Mouse (Mus musculus) urinary bladder, postnatal 4 days (tissue): ENCODE measurements around the gene Gm11733.
"Not testable (repeated sequence)": the region's sequence is repeated elsewhere in the genome, so short reads cannot be mapped to it uniquely, and the experiment has no call there.

Experiments
- DNase-seq, 2 experiments: peaks; one replicate each; pipeline ENCODE4 v3.0.0; 2021 to 2022; ENCODE audit warnings: low spot score in 2 of 2

Gm11733 gene

GRCm38 (mm10) chr11:117484198-117484597 lies at the start of gene Gm11733:
Gm11733 (plus strand) TSS chr11:117484368.
- no peak for DNase-seq

- peak in 1 of 2 experiments; percentile 68 for DNase-seq
Observed at GRCm38 (mm10) chr11:117436401-117437109, 47.6 kb upstream of the Gm11733 start.

- no peak for DNase-seq
Observed at GRCm38 (mm10) chr11:117437110-117437490, 47.1 kb upstream of the Gm11733 start.

GRCm38 (mm10) chr11:117438363-117438762 lies 45.8 kb upstream of the Gm11733 start:
- no peak for DNase-seq

GRCm38 (mm10) chr11:117440865-117441425 lies 43.2 kb upstream of the Gm11733 start:
- DNase-seq = no peak

- no peak for DNase-seq
Observed at GRCm38 (mm10) chr11:117444090-117444489, 40.1 kb upstream of the Gm11733 start.

GRCm38 (mm10) chr11:117445707-117446106 lies 38.5 kb upstream of the Gm11733 start:
- DNase-seq = no peak

- no peak for DNase-seq
Observed at GRCm38 (mm10) chr11:117454086-117454485, 30.1 kb upstream of the Gm11733 start.

GRCm38 (mm10) chr11:117459148-117459547 lies 25.0 kb upstream of the Gm11733 start:
- DNase-seq = no peak

- DNase-seq = no peak
Observed at GRCm38 (mm10) chr11:117462202-117462864, 21.8 kb upstream of the Gm11733 start.

- not testable (repeated sequence) for DNase-seq
Observed at GRCm38 (mm10) chr11:117463416-117463815, 20.8 kb upstream of the Gm11733 start.

GRCm38 (mm10) chr11:117466292-117466691 lies 17.9 kb upstream of the Gm11733 start:
- no peak for DNase-seq

- DNase-seq = no peak
Observed at GRCm38 (mm10) chr11:117466911-117467310, 17.3 kb upstream of the Gm11733 start.

GRCm38 (mm10) chr11:117468585-117469363 lies 15.4 kb upstream of the Gm11733 start:
- no peak for DNase-seq

- DNase-seq = no peak
Observed at GRCm38 (mm10) chr11:117469724-117470123, 14.4 kb upstream of the Gm11733 start.

- DNase-seq = no peak
Observed at GRCm38 (mm10) chr11:117470586-117471195, 13.5 kb upstream of the Gm11733 start.

- DNase-seq = no peak
Observed at GRCm38 (mm10) chr11:117471625-117472283, 12.4 kb upstream of the Gm11733 start.

- DNase-seq = no peak
Observed at GRCm38 (mm10) chr11:117472885-117473284, 11.3 kb upstream of the Gm11733 start.

- DNase-seq = no peak
Observed at GRCm38 (mm10) chr11:117475204-117475603, 9.0 kb upstream of the Gm11733 start.

GRCm38 (mm10) chr11:117475669-117476068 lies 8.5 kb upstream of the Gm11733 start:
- DNase-seq = no peak

GRCm38 (mm10) chr11:117476554-117477107 lies 7.5 kb upstream of the Gm11733 start:
- DNase-seq = no peak
